Mouse (Mus musculus): ENCODE results near the gene Rab39. TPM values are rescaled to one million over a fixed set of nuclear protein-coding genes. Genes with fewer than 3 reads are reported as not detected.

The Rab39 gene
- total and polyA plus RNA-seq, 2 experiments from 2014 or later = 1.3 to 2.5 TPM

- Histone ChIP-seq H3K4me1 (ENCODE audit: insufficient read depth) (peaks cover 11% of the 10 kb centered on the region; the same call in 1 of the 2 replicates), H3K4me2 (ENCODE audit: low read depth) (no peak within 1 kb of the TSS), H3K27me3 (ENCODE audit: insufficient read depth, low read length) (no peaks in the 10 kb centered on the region), H3K9me3 (ENCODE audit: low read length) (no peaks in the 10 kb centered on the region), H3K27ac (ENCODE audit: low read depth, low read length) (no peak within 1 kb of the TSS), H3K9ac (no peak within 1 kb of the TSS), H3K4me3 (ENCODE audit: low read depth, low read length) (no peak within 1 kb of the TSS), H3K36me3 (ENCODE audit: insufficient read depth) (no peaks in the 10 kb centered on the region)
- peak; percentile 21; the same call in 1 of the 2 replicates for TF ChIP-seq CTCF (IDR thresholded peaks at IDR 0.05; ENCODE audit: low read depth)
- 52% methylated on average over 5 of the region's 5 CpGs for WGBS
- peak; percentile 17 for DNase-seq
- ATAC-seq = no peak
Observed at GRCm38 (mm10) chr9:53669680-53670219, 36.3 kb downstream of the Rab39 start, which contains the start of gene Cul5. Gene Cul5 (minus strand): TSS chr9:53670014.

GRCm38 (mm10) chr9:53667020-53667669 lies 38.9 kb downstream of the Rab39 start:
- no peaks in the 10 kb centered on the region for H3K9me3 ChIP-seq (ENCODE audit: low read length)
- no peaks in the 10 kb centered on the region for H3K27me3 ChIP-seq (ENCODE audit: insufficient read depth, low read length)
- TF ChIP-seq CTCF (IDR thresholded peaks at IDR 0.05; ENCODE audit: low read depth) = peak; percentile 95
- H3K27ac ChIP-seq (ENCODE audit: low read depth, low read length) = peak overlapping the region; percentile 99
- peak overlapping the region; percentile 99 for H3K4me3 ChIP-seq (ENCODE audit: low read depth, low read length)
- ATAC-seq (peak; percentile 98), DNase-seq (peak; percentile 95)
- H3K4me1 ChIP-seq (ENCODE audit: insufficient read depth) = peaks cover 11% of the 10 kb centered on the region; the same call in 1 of the 2 replicates
- peak overlapping the region; percentile 94 for H3K9ac ChIP-seq
- H3K36me3 ChIP-seq (ENCODE audit: insufficient read depth) = no peaks in the 10 kb centered on the region
- peak overlapping the region; percentile 86 for H3K4me2 ChIP-seq (ENCODE audit: low read depth)
- 2% methylated on average over 73 of the region's 74 CpGs for WGBS

- H3K27ac ChIP-seq (ENCODE audit: low read depth, low read length) = peak overlapping the region; percentile 99
- H3K9me3 ChIP-seq (ENCODE audit: low read length) = no peaks in the 10 kb centered on the region
- ATAC-seq (peak; percentile 24; the same call in 1 of the 2 replicates), DNase-seq (no peak)
- H3K4me3 ChIP-seq (ENCODE audit: low read depth, low read length) = peak overlapping the region; percentile 99
- H3K4me2 ChIP-seq (ENCODE audit: low read depth) = peak overlapping the region; percentile 86
- H3K36me3 ChIP-seq (ENCODE audit: insufficient read depth) = no peaks in the 10 kb centered on the region
- H3K27me3 ChIP-seq (ENCODE audit: insufficient read depth, low read length) = no peaks in the 10 kb centered on the region
- H3K9ac ChIP-seq = peak overlapping the region; percentile 94
- WGBS = under 1% methylated on average over 28 of the region's 28 CpGs
- H3K4me1 ChIP-seq (ENCODE audit: insufficient read depth) = peaks cover 11% of the 10 kb centered on the region; the same call in 1 of the 2 replicates
- no peak for TF ChIP-seq CTCF (IDR thresholded peaks at IDR 0.05; ENCODE audit: low read depth)
Observed at GRCm38 (mm10) chr9:53666665-53667019, 39.4 kb downstream of the Rab39 start.

GRCm38 (mm10) chr9:53665428-53665827 lies 40.6 kb downstream of the Rab39 start:
- peaks cover 11% of the 10 kb centered on the region; the same call in 1 of the 2 replicates for H3K4me1 ChIP-seq (ENCODE audit: insufficient read depth)
- no peaks in the 10 kb centered on the region for H3K36me3 ChIP-seq (ENCODE audit: insufficient read depth)
- peak overlapping the region; percentile 86 for H3K4me2 ChIP-seq (ENCODE audit: low read depth)
- H3K27ac ChIP-seq (ENCODE audit: low read depth, low read length) = no peak overlapping the region
- no peaks in the 10 kb centered on the region for H3K27me3 ChIP-seq (ENCODE audit: insufficient read depth, low read length)
- H3K4me3 ChIP-seq (ENCODE audit: low read depth, low read length) = no peak overlapping the region
- ATAC-seq (no peak), DNase-seq (no peak)
- H3K9ac ChIP-seq = no peak overlapping the region
- H3K9me3 ChIP-seq (ENCODE audit: low read length) = no peaks in the 10 kb centered on the region
- TF ChIP-seq CTCF (IDR thresholded peaks at IDR 0.05; ENCODE audit: low read depth) = no peak

- DNase-seq = no peak
- H3K36me3 ChIP-seq (ENCODE audit: insufficient read depth) = no peaks in the 10 kb centered on the region
- TF ChIP-seq CTCF (IDR thresholded peaks at IDR 0.05; ENCODE audit: low read depth) = no peak
- no peaks in the 10 kb centered on the region for H3K27me3 ChIP-seq (ENCODE audit: insufficient read depth, low read length)
- no peak overlapping the region for H3K9ac ChIP-seq
- no peak overlapping the region for H3K4me2 ChIP-seq (ENCODE audit: low read depth)
- ATAC-seq = no peak
- H3K27ac ChIP-seq (ENCODE audit: low read depth, low read length) = no peak overlapping the region
- H3K9me3 ChIP-seq (ENCODE audit: low read length) = no peaks in the 10 kb centered on the region
- WGBS = 52% methylated on average over 2 of the region's 2 CpGs
- H3K4me3 ChIP-seq (ENCODE audit: low read depth, low read length) = no peak overlapping the region
- H3K4me1 ChIP-seq (ENCODE audit: insufficient read depth) = peaks cover 11% of the 10 kb centered on the region; the same call in 1 of the 2 replicates
Observed at GRCm38 (mm10) chr9:53664819-53665218, 41.2 kb downstream of the Rab39 start.

- Histone ChIP-seq H3K27me3 (ENCODE audit: insufficient read depth, low read length) (no peaks in the 10 kb centered on the region), H3K4me1 (ENCODE audit: insufficient read depth) (no peaks in the 10 kb centered on the region), H3K9me3 (ENCODE audit: low read length) (no peaks in the 10 kb centered on the region), H3K4me3 (ENCODE audit: low read depth, low read length) (no peak overlapping the region), H3K4me2 (ENCODE audit: low read depth) (no peak overlapping the region), H3K27ac (ENCODE audit: low read depth, low read length) (no peak overlapping the region), H3K36me3 (ENCODE audit: insufficient read depth) (peaks cover 50% of the 10 kb centered on the region), H3K9ac (no peak overlapping the region)
- DNase-seq = no peak
- WGBS = 88% methylated on average over 6 of the region's 6 CpGs
- ATAC-seq = no peak
- no peak for TF ChIP-seq CTCF (IDR thresholded peaks at IDR 0.05; ENCODE audit: low read depth)
Observed at GRCm38 (mm10) chr9:53634796-53635195, 71.2 kb downstream of the Rab39 start.

Other genes starting within 250 kb of the Rab39 start
- gene Atm, start 169.5 kb downstream of the Rab39 start, total RNA-seq (2014; rRNA removed) = 11.1 and 22.2 TPM in 2 replicates
- gene Atm, start 169.5 kb downstream of the Rab39 start, polyA plus RNA-seq (2015; fragmentation: Nextera tagmentation; extraction: Ambion mirVana) = 4.8 and 4.9 TPM in 2 replicates
- gene Npat, start 169.2 kb downstream of the Rab39 start, total RNA-seq (2014; rRNA removed) = 14.1 and 17.4 TPM in 2 replicates
- 5.3 and 8.6 TPM in 2 replicates for gene Npat, start 169.2 kb downstream of the Rab39 start, polyA plus RNA-seq (2015; fragmentation: Nextera tagmentation; extraction: Ambion mirVana)
- 164 and 193 TPM in 2 replicates for gene Acat1, start 95.8 kb downstream of the Rab39 start, total RNA-seq (2014; rRNA removed)
- 199 and 218 TPM in 2 replicates for gene Acat1, start 95.8 kb downstream of the Rab39 start, polyA plus RNA-seq (2015; fragmentation: Nextera tagmentation; extraction: Ambion mirVana)
- gene Cul5, start 36.2 kb downstream of the Rab39 start, total RNA-seq (2014; rRNA removed) = 59.3 and 72.5 TPM in 2 replicates
- gene Cul5, start 36.2 kb downstream of the Rab39 start, polyA plus RNA-seq (2015; fragmentation: Nextera tagmentation; extraction: Ambion mirVana) = 25.2 and 40.9 TPM in 2 replicates
- 15.2 and 19.2 TPM in 2 replicates for gene Slc35f2, start 65.3 kb upstream of the Rab39 start, total RNA-seq (2014; rRNA removed)
- gene Slc35f2, start 65.3 kb upstream of the Rab39 start, polyA plus RNA-seq (2015; fragmentation: Nextera tagmentation; extraction: Ambion mirVana) = 19.3 and 20.2 TPM in 2 replicates
- gene Sln, start 143.9 kb upstream of the Rab39 start, total RNA-seq (2014; rRNA removed) = not detected in 2 replicates
- 0.42 TPM in 2 replicates for gene Sln, start 143.9 kb upstream of the Rab39 start, polyA plus RNA-seq (2015; fragmentation: Nextera tagmentation; extraction: Ambion mirVana)